Mouse (Mus musculus) 3T3-L1 (cell line): ENCODE data around the gene Acot7.

Experiments used
- DNase-seq: peaks from one replicate; pipeline ENCODE4 v3.0.0-alpha.2; 2015; ENCODE audit warnings: low read depth, low spot score

The Acot7 gene

GRCm38 (mm10) chr4:152295916-152296315, 118.0 kb downstream of the Acot7 start:
- peak; percentile 62 for DNase-seq

GRCm38 (mm10) chr4:152296371-152296770, 118.4 kb downstream of the Acot7 start:
- no peak for DNase-seq

- peak; percentile 96 for DNase-seq
Measured at GRCm38 (mm10) chr4:152296874-152297861, 119.2 kb downstream of the Acot7 start, which contains the start of gene Icmt. Icmt (plus strand) TSS chr4:152297227.

GRCm38 (mm10) chr4:152298836-152299235, 120.9 kb downstream of the Acot7 start:
- no peak for DNase-seq

GRCm38 (mm10) chr4:152300375-152300774, 122.4 kb downstream of the Acot7 start:
- DNase-seq, result no peak

GRCm38 (mm10) chr4:152302012-152302411, 124.1 kb downstream of the Acot7 start:
- DNase-seq, result no peak

GRCm38 (mm10) chr4:152303172-152303571, 125.2 kb downstream of the Acot7 start:
- DNase-seq, result no peak

- no peak for DNase-seq
Measured at GRCm38 (mm10) chr4:152304685-152305084, 126.8 kb downstream of the Acot7 start.

- DNase-seq, result no peak
Measured at GRCm38 (mm10) chr4:152305991-152306390, 128.1 kb downstream of the Acot7 start.

GRCm38 (mm10) chr4:152307542-152307941, 129.6 kb downstream of the Acot7 start:
- DNase-seq, result no peak

GRCm38 (mm10) chr4:152312186-152312585, 134.3 kb downstream of the Acot7 start:
- no peak for DNase-seq

GRCm38 (mm10) chr4:152313211-152313632, 135.3 kb downstream of the Acot7 start:
- no peak for DNase-seq

- peak; percentile 22 for DNase-seq
Measured at GRCm38 (mm10) chr4:152313934-152314333, 136.0 kb downstream of the Acot7 start.

- DNase-seq, result no peak
Measured at GRCm38 (mm10) chr4:152315498-152316213, 137.7 kb downstream of the Acot7 start.

- DNase-seq, result no peak
Measured at GRCm38 (mm10) chr4:152317631-152318033, 139.7 kb downstream of the Acot7 start.

GRCm38 (mm10) chr4:152318517-152319234, 140.7 kb downstream of the Acot7 start, which contains the start of gene Rnf207:
Rnf207 (minus strand) TSS chr4:152318993.
- DNase-seq, result peak; percentile 75
